Mouse (Mus musculus): ENCODE results near the gene Stk10. TPM values are rescaled to one million over a fixed set of nuclear protein-coding genes. Genes with fewer than 3 reads are reported as not detected.
"Not testable (repeated sequence)": the region's sequence is repeated elsewhere in the genome, so short reads cannot be mapped to it uniquely, and the experiment has no call there.

Gene Stk10
- polyA plus RNA-seq, 1 experiment from 2014 or later = 4.1 TPM

DNA sequence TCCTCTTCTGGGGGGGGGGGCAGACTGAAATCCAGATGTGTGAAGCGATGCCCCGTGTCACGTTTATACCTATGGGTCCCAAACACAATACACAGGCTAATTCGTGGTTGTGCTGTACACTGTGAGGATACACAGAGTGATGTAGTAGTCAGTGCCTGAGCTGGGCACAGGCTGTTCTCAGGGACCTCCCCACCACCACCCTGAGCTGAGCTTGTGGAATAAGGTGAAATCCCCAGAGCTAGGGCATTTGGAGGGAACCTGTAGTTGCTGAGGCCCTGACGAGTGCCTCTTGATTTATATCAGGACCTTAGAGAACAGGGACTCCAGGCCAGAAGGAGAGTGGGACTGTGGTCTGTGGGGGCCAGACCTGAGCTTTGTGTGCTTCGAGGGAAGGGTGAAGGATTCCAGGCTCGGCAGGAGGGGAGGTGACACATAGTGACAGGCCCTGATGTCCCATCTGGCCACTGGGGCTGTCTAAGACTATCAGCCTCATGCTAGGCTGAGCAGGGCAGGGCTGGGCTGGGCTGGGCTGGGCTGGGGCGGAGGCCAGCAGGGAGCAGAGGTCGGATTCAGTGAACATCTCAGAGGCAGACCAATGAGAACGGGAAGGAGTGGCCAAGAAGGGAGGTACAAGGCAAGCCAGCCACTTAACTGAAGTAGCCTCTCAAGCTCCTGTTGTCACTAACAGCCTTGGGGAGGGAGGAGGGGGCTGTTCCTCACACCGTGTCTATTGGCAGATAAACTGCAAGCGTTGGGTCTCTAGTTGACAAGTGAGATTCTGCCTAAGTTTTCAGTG is 68.6 kb downstream of the Stk10 start:
- Histone ChIP-seq H3K27ac (no peak overlapping the region), H3K9ac (no peak overlapping the region), H3K9me3 (no peaks in the 10 kb centered on the region), H3K27me3 (replicated peaks) (no peaks in the 10 kb centered on the region), H3K4me1 (0 out of 2 replicates have a peak, but pooled peaks cover 11% of the 10 kb centered on the region), H3K4me2 (replicated peaks) (no peak overlapping the region), H3K36me3 (peaks cover 15% of the 10 kb centered on the region; the same call in 1 of the 2 replicates), H3K4me3 (no peak overlapping the region)
- WGBS = 38% methylated on average over 12 of the region's 12 CpGs
- no peak for ATAC-seq (ENCODE audit: low FRiP score, low read depth)

DNA sequence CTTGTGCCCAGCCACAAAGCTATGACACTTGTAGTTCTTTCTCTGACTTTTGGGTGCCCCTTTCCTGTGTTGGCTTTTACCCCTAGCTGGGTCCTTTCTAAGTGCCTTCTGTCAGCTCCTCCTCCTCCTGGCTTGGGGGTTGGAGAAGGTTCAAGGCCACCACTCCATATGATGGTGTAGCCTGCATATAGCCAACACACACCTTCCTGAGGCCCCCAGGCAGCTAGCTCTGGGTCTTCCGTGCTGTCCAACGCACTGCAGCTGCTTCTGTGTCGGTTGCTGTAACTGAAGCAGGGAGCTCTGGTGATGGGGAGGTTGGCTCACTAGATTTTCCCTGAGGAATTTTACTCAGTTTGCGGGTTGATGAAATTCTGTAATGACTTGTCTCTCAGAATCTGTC is 71.6 kb downstream of the Stk10 start:
- H3K9ac ChIP-seq = no peak overlapping the region
- no peak for ATAC-seq (ENCODE audit: low FRiP score, low read depth)
- no peak overlapping the region for H3K4me3 ChIP-seq
- H3K4me1 ChIP-seq = 0 out of 2 replicates have a peak, but pooled peaks cover 11% of the 10 kb centered on the region
- H3K27me3 ChIP-seq (replicated peaks) = no peaks in the 10 kb centered on the region
- H3K27ac ChIP-seq = no peak overlapping the region
- WGBS = 69% methylated on average over 4 of the region's 4 CpGs
- peaks cover 19% of the 10 kb centered on the region; the same call in 1 of the 2 replicates for H3K36me3 ChIP-seq
- H3K9me3 ChIP-seq = no peaks in the 10 kb centered on the region
- H3K4me2 ChIP-seq (replicated peaks) = no peak overlapping the region

DNA sequence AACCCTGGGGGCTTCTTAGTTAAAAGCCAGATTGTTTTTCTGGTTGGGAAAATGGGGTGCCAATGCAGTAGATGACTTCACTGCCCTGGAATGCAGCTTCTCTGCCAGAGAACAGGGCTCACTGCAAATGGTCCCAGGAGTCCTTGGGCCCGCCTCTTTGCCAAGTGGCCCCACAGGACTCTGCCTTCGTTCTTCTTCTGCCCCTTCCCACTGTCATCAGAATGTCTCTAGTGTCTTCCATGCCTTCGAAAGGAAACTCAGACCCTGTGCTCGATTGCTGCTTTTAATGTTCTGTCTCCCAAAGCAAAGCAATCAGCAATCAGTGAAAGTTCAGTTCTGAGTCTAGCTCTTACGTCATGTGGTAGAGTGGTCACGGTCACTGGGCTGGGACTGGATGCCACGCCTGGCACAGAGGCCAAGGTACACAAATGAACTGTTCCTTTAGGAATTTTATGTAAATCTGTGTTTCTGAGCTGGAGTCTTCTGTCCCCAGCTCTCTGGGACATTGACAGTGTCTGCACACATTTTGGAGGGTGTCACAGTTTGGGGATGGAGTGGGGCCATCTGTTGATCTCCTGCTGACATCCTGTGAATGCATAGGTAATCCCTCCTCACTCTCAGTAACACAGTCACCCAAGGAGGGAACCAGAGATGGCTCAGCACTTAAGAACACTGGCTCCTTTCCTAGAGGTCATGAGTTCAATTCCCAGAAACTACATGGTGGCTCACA is 72.2 kb downstream of the Stk10 start:
- 67% methylated on average over 7 of the region's 7 CpGs for WGBS
- Histone ChIP-seq H3K4me3 (no peak overlapping the region), H3K4me1 (0 out of 2 replicates have a peak, but pooled peaks cover 11% of the 10 kb centered on the region), H3K27ac (no peak overlapping the region), H3K4me2 (replicated peaks) (no peak overlapping the region), H3K9ac (no peak overlapping the region), H3K9me3 (no peaks in the 10 kb centered on the region), H3K27me3 (replicated peaks) (no peaks in the 10 kb centered on the region), H3K36me3 (peaks cover 17% of the 10 kb centered on the region; the same call in 1 of the 2 replicates)
- no peak for ATAC-seq (ENCODE audit: low FRiP score, low read depth)

GRCm38 (mm10) chr11:32605907-32606306 is 72.8 kb downstream of the Stk10 start:
- WGBS = 92% methylated on average over 3 of the region's 3 CpGs
- H3K27ac ChIP-seq = no peak overlapping the region
- ATAC-seq (ENCODE audit: low FRiP score, low read depth) = no peak

GRCm38 (mm10) chr11:32607319-32607718 is 74.2 kb downstream of the Stk10 start:
- Histone ChIP-seq H3K9ac (no peak overlapping the region), H3K36me3 (peaks cover 17% of the 10 kb centered on the region; the same call in 1 of the 2 replicates), H3K4me2 (replicated peaks) (no peak overlapping the region), H3K27me3 (replicated peaks) (no peaks in the 10 kb centered on the region), H3K9me3 (no peaks in the 10 kb centered on the region), H3K4me3 (no peak overlapping the region), H3K4me1 (0 out of 2 replicates have a peak, but pooled peaks cover 11% of the 10 kb centered on the region), H3K27ac (no peak overlapping the region)
- no peak for ATAC-seq (ENCODE audit: low FRiP score, low read depth)

More at GRCm38 (mm10) chr11:32605907-32606306, 72.8 kb downstream of the Stk10 start:
- no peak overlapping the region for H3K4me3 ChIP-seq
- H3K9me3 ChIP-seq = no peaks in the 10 kb centered on the region
- 0 out of 2 replicates have a peak, but pooled peaks cover 11% of the 10 kb centered on the region for H3K4me1 ChIP-seq
- H3K4me2 ChIP-seq (replicated peaks) = no peak overlapping the region
- no peak overlapping the region for H3K9ac ChIP-seq
- no peaks in the 10 kb centered on the region for H3K27me3 ChIP-seq (replicated peaks)
- peaks cover 17% of the 10 kb centered on the region; the same call in 1 of the 2 replicates for H3K36me3 ChIP-seq

- Histone ChIP-seq H3K27me3 (replicated peaks) (no peaks in the 10 kb centered on the region), H3K36me3 (peaks cover 21% of the 10 kb centered on the region), H3K27ac (no peak overlapping the region), H3K9ac (no peak overlapping the region), H3K4me2 (replicated peaks) (no peak overlapping the region), H3K9me3 (no peaks in the 10 kb centered on the region), H3K4me1 (0 out of 2 replicates have a peak, but pooled peaks cover 2% of the 10 kb centered on the region), H3K4me3 (no peak overlapping the region)
- 90% methylated on average over 6 of the region's 6 CpGs for WGBS
- ATAC-seq (ENCODE audit: low FRiP score, low read depth) = no peak
Measured at GRCm38 (mm10) chr11:32610616-32611015, 77.5 kb downstream of the Stk10 start.

- Histone ChIP-seq H3K27me3 (replicated peaks) (no peaks in the 10 kb centered on the region), H3K36me3 (peaks cover 14% of the 10 kb centered on the region), H3K9me3 (no peaks in the 10 kb centered on the region), H3K4me3 (no peak overlapping the region), H3K4me1 (0 out of 2 replicates have a peak, but pooled peaks cover 6% of the 10 kb centered on the region), H3K4me2 (replicated peaks) (no peak overlapping the region), H3K27ac (no peak overlapping the region), H3K9ac (no peak overlapping the region)
- no peak for ATAC-seq (ENCODE audit: low FRiP score, low read depth)
- WGBS = 80% methylated on average over 6 of the region's 6 CpGs
Measured at GRCm38 (mm10) chr11:32612304-32612703, 79.2 kb downstream of the Stk10 start.

DNA sequence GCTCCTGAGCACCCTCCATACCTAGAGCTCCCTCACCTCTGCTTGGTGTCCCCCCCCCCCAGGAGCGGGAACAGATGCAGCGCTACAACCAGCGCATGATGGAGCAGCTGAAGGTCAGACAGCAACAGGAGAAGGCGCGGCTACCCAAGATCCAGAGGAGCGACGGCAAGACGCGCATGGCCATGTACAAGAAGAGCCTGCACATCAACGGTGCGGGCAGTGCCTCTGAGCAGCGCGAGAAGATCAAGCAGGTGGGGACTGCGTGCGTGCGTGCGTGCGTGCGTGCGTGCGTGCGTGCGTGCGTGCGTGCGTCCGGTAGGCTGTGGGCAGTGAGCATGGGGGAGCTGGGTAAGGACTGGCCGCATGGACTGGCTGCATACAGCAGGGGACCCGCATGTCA is 81.4 kb downstream of the Stk10 start:
- no peak for ATAC-seq (ENCODE audit: low FRiP score, low read depth)
- Histone ChIP-seq H3K9me3 (no peaks in the 10 kb centered on the region), H3K27me3 (replicated peaks) (no peaks in the 10 kb centered on the region), H3K36me3 (peaks cover 17% of the 10 kb centered on the region), H3K27ac (no peak overlapping the region), H3K4me3 (no peak overlapping the region), H3K4me2 (replicated peaks) (no peak overlapping the region), H3K9ac (no peak overlapping the region), H3K4me1 (peaks cover 10% of the 10 kb centered on the region)
- 96% methylated on average over 29 of the region's 29 CpGs for WGBS

DNA sequence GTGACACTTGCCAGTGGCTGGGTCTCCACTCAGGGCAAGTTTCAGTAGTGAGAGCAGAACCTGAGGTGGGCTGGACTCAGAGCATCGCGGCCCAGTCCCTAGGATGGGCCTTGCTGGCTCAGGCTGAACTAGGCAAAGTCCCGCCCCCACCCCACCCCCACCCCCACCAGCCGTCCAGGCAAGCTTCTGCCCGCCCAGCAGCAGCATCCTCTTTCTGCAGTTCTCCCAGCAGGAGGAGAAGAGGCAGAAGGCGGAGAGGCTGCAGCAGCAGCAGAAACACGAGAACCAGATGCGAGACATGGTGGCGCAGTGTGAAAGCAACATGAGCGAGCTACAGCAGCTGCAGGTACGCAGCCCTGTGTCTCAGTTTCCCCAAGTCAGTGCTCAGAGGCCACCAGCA is 82.5 kb downstream of the Stk10 start:
- Histone ChIP-seq H3K4me1 (peaks cover 12% of the 10 kb centered on the region), H3K27ac (no peak overlapping the region), H3K36me3 (peaks cover 16% of the 10 kb centered on the region), H3K27me3 (replicated peaks) (no peaks in the 10 kb centered on the region), H3K9ac (no peak overlapping the region), H3K4me3 (no peak overlapping the region), H3K9me3 (no peaks in the 10 kb centered on the region), H3K4me2 (replicated peaks) (no peak overlapping the region)
- 14% methylated on average over 11 of the region's 11 CpGs for WGBS
- no peak for ATAC-seq (ENCODE audit: low FRiP score, low read depth)

- Histone ChIP-seq H3K27ac (no peak overlapping the region), H3K9me3 (no peaks in the 10 kb centered on the region), H3K27me3 (replicated peaks) (no peaks in the 10 kb centered on the region), H3K9ac (no peak overlapping the region), H3K36me3 (peaks cover 11% of the 10 kb centered on the region), H3K4me3 (no peak overlapping the region), H3K4me1 (peaks cover 12% of the 10 kb centered on the region), H3K4me2 (replicated peaks) (no peak overlapping the region)
- no peak for ATAC-seq (ENCODE audit: low FRiP score, low read depth)
- 72% methylated on average over 6 of the region's 6 CpGs for WGBS
Measured at GRCm38 (mm10) chr11:32616091-32616490, 83.0 kb downstream of the Stk10 start.

DNA sequence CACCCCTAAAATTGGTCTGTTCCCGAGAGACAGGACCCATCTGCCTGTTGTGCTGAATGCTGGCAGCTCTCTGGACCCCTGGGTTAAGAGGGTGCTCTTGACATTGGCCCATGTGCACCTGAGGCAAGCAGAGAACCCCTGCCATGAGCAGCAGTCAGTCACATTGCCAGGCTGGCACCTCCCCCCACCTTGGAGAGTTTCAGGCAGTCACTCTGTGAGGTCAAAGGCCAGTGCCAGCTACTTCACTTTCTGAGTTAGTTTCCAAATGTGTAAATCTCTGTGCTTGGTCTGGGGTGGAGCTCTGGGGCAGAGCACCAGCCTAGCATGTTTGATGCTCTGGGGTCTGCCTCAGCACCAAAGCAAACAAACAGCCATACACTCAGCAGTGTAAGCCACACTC is 84.9 kb downstream of the Stk10 start:
- H3K4me1 ChIP-seq = peaks cover 16% of the 10 kb centered on the region
- WGBS = 84% methylated on average over 1 of the region's 1 CpGs
- H3K9ac ChIP-seq = no peak overlapping the region
- H3K4me2 ChIP-seq (replicated peaks) = no peak overlapping the region
- no peak for ATAC-seq (ENCODE audit: low FRiP score, low read depth)
- H3K9me3 ChIP-seq = no peaks in the 10 kb centered on the region
- no peak overlapping the region for H3K4me3 ChIP-seq
- H3K36me3 ChIP-seq = peaks cover 15% of the 10 kb centered on the region
- no peak overlapping the region for H3K27ac ChIP-seq
- H3K27me3 ChIP-seq (replicated peaks) = no peaks in the 10 kb centered on the region

- WGBS = 82% methylated on average over 5 of the region's 5 CpGs
- H3K9me3 ChIP-seq; ATAC-seq (ENCODE audit: low FRiP score, low read depth); H3K27ac ChIP-seq; H3K4me2 ChIP-seq (replicated peaks); H3K4me3 ChIP-seq; H3K27me3 ChIP-seq (replicated peaks); H3K9ac ChIP-seq: not testable (repeated sequence)
- Histone ChIP-seq H3K4me1 (peaks cover 22% of the 10 kb centered on the region), H3K36me3 (peaks cover 12% of the 10 kb centered on the region)
Measured at GRCm38 (mm10) chr11:32618641-32619040, 85.5 kb downstream of the Stk10 start.
